Mouse (Mus musculus): ENCODE measurements around the gene Psmd5.
"Not testable (repeated sequence)": the region's sequence is repeated elsewhere in the genome, so short reads cannot be mapped to it uniquely, and the experiment has no call there.

Gene Psmd5

DNA sequence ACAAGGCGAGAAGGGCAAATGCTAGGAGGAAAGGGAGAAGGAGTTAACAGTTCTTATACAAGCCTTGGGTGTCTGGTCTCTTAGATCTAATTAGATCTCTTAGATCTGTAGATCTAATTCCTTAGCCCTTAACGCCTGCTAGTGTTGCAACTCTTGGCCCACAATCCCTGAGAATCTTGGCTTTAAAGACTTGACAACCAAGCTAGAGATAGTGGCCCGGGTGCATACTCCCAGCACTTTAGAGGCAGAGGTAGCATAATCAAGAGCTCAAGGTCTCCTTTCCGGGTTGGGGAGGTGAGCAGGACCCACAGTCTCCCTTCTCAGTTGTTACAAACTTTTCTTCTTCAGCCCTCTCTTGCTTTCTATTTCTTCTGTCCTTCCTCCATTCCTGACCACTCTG is 47.2 kb downstream of the Psmd5 start:
- DNase-seq (ENCODE audit: low spot score), result no peak

DNA sequence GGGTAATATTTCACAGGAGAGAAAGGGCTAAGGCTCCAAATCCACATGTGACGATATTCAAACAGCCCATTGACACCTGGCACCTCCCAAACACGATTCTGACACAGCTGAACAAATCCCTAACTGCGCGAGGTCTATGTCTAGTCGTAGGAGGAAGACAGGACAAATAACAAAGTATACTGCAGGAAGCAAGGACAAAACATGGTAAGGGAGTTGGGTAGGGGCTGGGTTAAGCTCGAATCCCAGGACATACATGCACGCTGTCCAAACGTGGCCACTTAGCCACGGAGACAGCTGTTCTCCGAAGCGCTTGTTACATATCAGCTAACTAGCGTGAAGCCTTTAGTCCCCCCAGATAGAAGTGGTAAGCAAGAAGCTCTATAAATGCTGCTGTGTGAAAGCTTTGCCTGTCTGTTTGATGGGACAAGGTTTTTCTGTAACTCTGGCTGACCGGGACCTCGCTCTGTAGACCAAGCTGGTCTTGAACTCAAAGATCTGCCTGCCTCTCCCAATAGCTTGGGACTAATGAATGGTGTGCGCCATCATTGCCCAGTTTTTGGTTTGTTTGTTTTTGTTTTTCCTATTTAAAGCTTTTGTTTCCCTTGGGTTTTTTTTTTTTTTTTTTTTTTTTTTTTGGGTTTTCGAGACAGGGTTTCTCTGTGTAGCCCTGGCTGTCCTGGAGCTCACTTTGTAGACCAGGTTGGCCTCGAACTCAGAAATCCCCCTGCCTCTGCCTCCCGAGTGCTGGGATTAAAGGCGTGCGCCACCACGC is 48.1 kb downstream of the Psmd5 start:
- no peak for DNase-seq (ENCODE audit: low spot score)

DNA sequence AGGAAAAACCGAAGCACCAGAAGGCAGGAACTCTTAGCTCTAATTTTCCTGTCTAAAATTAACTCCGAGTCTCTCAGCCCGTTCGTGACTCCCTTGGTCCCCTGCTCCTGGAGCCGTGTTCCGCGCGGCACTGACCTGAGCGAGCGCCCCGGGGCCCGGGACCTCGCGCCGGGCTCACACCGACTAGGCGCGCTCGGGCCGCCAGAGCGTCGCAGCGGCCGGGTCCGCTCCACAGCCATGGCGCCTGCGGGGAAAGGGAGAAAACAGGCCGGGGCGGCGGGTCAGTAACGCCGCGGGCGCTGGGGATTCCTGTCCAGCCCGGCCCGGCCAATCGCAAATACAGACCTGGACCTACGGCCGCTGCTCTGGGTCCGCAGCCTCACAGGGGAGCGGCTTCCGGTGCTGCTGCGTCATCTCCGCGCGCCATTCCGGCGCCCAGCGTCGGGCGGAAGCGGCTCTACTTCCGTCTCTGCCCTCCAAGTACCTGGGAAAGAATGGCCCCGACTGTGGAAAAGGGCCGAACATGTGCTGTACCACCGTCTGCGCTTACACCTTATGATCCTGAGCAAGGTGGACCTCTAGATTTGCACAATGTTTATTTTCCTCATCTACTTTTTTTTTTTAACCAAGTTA is 48.8 kb downstream of the Psmd5 start, which contains the start of gene Fbxw2:
Fbxw2 (minus strand) TSS at position 485 of the 633 bp plus-strand sequence.
- DNase-seq (ENCODE audit: low spot score), result peak; percentile 88

DNA sequence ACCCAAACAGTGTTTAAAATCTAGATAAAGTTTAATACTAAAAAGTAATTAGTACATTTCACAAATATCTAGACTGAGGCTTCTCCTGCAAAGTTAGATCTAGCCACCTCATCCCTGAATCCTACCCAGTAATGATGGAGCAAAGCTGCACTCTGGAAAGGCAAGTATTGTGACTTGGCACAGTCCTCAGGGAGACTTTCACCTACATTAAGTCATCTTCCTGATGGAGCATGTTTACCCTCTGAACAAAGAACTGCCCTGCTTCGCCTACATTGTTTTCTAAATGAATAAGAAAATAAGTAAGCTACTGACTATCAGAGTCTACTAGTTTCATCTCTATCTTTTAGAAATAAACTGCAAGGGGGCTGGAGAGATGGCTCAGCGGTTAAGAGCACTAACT is 56.3 kb downstream of the Psmd5 start:
- no peak for DNase-seq (ENCODE audit: low spot score)

DNA sequence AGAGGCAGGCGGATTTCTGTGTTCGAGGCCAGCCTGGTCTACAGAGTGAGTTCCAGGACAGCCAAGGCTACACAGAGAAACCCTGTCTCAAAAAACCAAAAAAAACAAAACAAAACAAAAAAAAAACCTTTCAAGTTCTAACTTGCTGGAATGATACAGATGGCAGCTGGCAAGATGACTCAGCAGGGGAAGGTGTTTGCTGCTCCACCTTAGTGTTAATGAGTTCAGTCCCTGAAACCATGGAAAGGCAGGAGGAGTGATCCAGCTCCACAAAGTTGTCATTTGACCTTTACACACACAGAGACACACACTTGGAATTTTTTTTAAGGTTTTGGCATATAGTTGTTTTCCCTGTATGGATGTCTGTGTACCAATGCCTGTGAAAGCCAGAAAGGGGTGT is 58.9 kb downstream of the Psmd5 start:
- DNase-seq (ENCODE audit: low spot score), result not testable (repeated sequence)

DNA sequence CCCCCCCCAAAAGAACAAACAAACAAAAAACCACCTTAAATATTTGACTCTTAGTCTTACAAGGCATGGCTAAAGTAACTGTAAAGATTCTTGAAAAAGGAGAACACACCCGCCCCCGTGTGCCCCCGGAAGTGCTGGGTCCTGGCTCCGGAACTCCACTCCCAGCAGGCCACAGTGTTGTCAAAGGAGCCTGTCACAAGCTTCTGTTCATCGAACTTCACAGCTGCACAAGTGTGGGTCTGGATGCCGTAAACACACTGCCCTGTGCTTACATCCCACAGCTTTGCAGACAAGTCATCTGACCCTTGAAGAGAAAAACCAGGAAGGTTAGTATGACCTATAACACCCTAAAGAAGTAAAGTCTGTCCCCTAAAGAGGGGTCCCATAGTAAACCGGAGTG is 62.1 kb downstream of the Psmd5 start:
- no peak for DNase-seq (ENCODE audit: low spot score)

DNA sequence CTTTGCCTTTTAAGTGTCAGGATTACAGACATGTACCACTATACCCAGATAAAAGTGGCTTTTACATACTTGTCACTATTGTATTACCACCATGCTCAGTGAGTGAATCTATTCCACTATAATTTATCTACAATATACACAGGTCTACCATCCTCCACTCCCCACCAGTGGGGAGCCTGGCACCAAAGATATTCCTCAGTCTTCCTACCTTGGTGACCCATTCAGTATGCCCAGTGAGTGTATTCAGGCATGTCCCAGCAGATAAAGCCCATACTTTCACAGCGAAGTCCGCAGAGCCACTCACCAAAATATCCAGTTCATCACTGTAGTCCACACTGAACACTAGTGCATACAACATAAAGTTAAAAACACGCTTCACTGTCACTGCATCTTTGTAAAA is 64.0 kb downstream of the Psmd5 start:
- no peak for DNase-seq (ENCODE audit: low spot score)

DNA sequence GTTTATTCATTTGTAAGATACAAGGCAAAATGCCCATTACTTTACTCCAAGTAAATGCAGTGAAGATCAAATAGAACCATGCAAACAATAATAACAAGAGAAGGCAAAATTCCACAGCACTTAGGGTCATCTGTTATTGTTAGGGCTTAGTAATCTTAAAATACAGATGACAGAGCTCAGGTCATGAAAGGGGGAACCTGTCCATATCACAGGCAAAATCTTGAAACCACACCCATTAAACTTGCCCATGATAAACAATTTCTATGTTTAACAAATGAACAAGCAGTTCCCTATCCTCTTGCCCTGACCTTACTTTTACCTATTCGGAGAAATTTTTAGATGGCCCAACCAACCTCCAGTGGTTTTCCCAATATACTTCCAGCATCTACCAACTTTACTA is 65.2 kb downstream of the Psmd5 start:
- no peak for DNase-seq (ENCODE audit: low spot score)

DNA sequence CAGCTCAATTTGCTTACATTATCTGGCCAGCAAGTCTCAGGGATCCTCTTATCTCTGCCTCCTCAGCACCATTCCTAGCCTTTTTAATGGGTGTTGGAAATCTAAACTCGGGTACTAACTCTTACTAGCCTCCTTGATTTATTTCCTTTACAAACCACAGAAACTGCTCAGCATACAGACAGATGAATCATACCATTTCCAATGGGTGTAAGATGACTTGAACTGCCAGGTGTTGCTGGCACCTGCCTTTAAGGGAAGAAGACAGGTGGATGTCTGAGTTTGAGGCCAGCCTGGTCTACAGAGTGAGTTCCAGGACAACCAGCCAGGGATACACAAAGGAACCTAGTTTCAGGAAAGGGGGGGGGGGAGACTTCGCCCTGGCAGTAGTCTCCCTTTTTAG is 66.7 kb downstream of the Psmd5 start:
- DNase-seq (ENCODE audit: low spot score), result no peak

DNA sequence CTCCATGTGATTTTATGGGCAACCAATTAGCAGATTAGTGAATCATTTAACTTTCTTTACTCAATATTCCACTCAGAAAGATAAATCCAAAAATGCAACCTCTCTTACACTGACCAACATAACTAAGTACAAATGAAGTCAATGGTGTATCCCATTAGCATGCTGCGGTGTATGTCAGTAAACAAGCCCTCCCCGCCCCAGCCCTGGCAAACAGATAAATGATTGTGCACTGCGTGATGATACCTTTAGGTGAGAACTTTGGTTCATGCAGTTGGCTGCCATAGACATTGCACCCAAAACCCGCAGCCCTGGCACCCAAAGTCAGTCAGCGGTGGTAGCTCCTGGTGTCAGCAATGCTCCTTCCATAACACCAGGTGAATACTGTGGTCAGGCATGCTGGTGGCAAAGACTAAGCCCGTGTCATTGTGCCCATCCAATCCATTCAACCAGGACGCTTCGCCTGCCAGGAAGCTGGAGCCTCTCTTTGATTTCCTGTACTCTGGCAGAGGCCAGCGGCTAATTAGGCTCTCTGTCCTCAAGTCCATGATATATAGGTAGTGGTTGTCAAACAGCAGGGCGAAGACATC is 69.3 kb downstream of the Psmd5 start:
- DNase-seq (ENCODE audit: low spot score), result no peak

DNA sequence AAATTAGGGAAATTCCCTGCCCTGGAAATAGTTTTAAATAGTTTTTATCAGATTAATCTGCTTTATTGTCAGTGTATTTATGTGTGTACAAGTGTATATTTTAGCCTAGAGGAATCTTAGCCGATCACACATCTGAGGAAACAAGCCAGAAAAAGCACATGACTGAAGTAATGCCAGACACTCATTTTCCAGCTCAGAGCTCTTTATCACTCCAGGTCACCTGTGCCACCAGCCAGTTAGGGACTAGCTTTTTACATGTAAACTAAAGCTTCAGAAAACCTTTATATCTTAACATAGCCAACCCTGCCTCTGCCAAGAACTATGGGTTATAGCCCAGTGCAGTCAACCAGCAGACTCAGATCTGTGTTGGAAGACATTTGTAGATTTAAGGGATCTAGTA is 70.0 kb downstream of the Psmd5 start:
- DNase-seq (ENCODE audit: low spot score), result no peak

DNA sequence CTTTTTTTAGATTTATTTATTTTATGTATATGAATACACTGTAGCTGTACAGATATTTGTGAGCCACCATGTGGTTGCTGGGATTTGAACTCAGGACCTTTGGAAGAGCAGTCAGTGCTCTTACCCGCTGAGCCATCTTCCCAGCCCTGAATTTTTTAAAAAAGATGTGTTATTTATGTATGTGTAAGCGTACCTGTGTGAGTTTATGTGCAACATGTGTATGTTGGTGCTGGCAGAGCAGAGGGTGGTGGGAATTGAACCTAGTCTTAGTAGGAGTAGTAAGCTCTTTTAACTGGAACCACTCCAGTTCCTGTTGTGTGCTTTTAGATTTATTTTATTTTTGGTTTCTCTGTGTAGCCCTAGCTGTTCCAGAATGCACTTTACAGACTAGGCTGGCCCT is 70.6 kb downstream of the Psmd5 start:
- no peak for DNase-seq (ENCODE audit: low spot score)

DNA sequence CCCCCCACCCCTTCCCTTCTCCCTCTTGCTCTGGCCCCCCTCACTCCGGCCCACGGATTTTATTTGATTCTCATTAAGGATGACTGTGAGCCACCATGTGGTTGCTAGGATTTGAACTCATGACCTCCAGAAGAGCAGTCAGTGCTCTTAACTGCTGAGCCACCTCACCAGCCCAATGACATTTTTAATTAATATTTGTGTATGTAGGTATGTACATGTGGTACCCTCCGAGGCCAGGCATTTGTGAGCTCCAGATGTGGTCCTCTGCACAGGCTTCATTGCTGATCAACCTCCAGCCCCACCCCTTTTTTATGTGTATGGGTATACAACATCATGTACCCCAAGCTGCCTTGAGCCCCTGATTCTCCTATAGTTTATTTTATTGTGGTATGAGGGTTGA is 71.0 kb downstream of the Psmd5 start:
- no peak for DNase-seq (ENCODE audit: low spot score)

DNA sequence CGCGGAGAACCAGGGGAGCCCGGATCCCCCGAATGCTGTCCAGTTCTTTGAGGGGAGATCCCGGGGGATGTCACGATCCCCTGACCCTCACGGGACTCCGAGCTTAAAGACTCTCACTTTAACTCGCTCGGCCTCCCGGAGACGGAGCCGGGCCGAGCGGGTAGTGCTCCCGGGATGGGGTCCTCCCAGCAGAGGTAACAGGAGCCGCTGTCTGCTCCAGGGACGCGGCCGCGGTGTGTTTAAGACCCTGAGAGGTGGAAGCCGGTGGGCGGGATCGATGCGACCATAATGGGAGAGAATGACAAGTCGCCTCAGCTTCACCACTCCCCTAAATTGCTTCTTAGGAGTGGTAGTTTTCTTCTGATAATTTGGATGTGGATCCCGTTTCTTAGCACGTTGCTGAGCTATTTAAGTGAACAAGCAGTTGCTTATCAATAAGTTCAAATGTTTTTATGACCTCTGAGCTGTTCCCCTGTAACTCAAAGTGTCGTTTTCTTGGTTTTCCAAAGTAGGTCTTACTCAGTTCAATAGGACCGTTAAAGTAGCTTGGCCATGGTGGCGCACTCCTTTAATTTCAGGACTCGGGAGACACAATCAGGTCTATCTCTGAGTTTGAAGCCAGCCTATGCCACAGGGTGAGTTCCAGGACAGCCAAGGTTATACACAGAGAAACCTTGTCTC is 72.1 kb downstream of the Psmd5 start:
- DNase-seq (ENCODE audit: low spot score), result peak; percentile 45

DNA sequence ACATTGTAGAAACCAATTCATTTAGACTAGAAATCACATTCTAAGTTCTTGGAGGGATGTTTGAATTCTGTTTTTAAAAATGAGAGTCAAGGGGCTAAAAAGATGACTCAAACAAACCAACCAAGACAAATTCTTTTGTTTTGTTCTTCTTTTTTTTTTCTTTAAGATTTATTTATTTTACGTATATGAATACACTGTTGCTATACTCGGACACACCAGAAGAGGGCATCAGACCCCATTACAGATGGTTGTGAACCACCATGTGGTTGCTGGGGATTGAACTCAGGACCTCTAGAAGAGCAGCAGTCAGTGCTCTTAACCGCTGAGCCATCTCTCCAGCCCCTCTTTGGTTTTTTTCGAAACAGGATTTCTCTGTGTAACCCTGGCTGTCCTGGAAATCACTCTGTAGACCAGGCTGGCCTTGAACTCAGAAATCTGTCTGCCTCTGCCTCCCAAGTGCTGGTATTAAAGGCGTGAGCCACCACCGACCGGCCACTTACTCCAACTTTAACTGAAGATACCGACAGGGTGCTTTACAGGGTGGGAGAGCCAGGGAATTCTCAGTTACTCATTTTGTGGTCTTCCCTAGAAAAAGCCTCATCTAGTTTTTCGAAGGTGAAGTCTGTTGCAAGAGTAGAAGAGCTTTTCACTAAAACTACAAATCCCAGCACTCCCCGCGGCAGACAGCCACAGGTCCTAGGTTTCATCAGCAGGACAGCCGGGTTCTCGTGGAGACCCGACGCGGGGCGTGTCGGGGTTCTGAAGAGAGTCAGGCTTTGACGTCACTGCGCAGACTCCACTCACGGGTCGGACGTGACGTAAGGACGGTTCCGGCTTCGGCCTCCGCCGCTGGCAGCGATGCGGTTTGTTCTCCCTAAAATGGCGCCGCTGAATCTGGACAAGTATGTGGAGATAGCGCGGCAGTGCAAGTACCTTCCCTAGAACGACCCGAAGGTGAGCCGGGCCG is 73.0 kb downstream of the Psmd5 start:
- peak; percentile 98 for DNase-seq (ENCODE audit: low spot score)

DNA sequence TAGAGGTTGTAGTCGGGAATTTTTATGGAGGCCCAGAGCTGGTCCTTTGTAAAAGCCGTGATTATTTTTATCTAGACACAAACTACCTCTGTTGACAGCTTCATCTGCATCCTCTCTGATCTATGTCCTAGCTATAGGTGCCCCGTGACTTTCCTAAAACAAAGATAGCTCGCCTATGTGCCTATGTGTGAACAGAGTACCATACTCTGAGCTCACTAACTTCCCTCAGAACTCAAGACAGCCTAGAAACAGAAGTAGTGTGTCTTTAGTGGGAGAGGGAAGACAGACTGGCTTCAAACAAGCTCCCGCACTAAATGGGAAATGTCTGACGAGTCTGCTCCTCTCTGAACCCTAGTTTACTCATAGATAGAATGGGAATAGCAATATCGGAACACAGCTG is 74.4 kb downstream of the Psmd5 start:
- no peak for DNase-seq (ENCODE audit: low spot score)

Data from T-cell, adult 2 months (primary cell).